Mouse (Mus musculus): ENCODE measurements around the gene D130043K22Rik.

Gene D130043K22Rik

DNA sequence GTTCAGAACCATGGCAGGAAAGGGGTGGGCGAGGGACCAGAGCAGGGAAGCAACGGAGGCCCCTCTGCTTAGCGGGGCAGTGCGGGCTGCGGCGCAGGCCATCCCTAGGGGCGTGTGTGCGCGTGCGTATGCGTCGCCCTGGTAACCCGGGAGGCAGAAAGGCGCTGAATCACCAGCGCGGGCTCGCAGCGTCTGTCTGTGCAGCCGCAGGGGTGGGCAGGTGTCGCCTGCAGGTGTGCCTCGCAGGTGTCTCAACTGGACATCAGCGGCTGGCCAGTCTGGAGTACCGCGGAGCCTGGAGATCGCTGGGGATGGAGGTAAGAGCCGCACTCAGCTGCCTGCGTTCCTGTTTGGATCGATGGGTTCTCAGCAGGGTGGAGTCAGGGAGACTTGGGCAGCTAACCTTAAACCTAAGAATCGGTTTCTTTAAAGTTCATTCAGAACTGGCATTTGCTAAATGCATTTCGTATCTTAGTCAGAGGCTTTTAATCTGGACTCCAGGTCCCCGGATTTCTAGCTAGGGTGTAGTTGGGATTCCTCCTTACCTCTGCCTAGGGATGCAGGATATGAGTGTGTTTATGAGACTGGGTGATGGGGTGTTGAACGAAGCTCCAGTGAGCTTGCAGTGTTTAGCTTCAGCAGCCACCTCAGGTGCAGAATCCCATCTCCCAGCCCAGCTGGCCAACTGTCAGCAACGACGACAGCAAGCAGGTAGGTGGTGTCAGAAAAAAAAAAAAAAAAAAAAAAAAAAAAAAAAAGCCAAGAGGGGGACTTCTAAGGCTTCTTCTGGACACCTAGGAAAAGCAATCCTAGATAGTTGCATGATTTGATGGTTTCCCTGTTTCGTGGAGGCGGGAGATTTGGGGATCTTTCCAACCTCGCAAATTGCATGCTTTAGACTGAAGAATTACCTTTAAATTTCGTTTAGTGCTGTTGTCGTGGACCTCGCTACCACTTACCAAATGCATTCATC lies at the start of gene D130043K22Rik:
TSS of gene D130043K22Rik (plus strand) at position 153 of the 973 bp plus-strand sequence.
- DNase-seq (ENCODE audit: low read depth) = no peak

DNA sequence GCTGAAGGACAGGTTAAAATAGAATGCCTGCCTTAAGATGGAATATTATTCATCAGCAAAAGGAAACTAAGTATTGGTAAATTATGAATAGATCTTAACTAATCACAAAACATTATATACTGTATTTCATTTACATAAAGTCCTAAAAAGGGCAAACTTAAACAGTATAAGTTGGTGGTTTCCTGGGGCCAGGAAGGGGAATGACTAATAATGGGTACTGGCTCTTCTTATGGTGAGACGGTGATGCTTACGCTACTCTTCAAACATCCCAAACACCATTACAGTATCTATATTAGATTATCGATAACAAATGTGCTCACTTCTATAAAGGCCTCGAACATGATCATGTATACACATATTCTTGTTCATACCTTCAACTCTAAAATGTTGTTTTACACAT lies 46.2 kb upstream of the D130043K22Rik start:
- no peak for DNase-seq (ENCODE audit: low read depth)

DNA sequence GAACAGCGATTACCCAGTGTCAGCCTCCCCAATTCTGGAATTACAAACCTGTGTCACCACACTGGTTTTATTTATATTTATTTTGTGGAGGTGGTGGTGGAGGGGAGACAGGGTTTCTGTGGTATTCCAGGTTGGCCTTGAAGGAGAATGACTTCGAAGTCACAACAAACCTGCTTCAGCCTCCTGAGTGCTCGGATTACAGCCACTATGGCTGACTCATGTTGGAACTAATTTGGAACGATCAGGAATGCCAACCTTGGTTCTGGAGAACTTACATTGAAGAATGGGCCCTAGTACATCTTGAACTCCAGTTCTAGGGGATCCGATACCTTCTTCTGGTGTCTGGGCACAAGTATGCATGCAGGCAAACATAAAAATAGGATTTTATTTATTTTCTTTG lies 45.6 kb upstream of the D130043K22Rik start:
- DNase-seq (ENCODE audit: low read depth) = peak; percentile 23

GRCm38 (mm10) chr13:24799925-24800673 lies 44.8 kb upstream of the D130043K22Rik start:
- DNase-seq (ENCODE audit: low read depth) = peak; percentile 48

DNA sequence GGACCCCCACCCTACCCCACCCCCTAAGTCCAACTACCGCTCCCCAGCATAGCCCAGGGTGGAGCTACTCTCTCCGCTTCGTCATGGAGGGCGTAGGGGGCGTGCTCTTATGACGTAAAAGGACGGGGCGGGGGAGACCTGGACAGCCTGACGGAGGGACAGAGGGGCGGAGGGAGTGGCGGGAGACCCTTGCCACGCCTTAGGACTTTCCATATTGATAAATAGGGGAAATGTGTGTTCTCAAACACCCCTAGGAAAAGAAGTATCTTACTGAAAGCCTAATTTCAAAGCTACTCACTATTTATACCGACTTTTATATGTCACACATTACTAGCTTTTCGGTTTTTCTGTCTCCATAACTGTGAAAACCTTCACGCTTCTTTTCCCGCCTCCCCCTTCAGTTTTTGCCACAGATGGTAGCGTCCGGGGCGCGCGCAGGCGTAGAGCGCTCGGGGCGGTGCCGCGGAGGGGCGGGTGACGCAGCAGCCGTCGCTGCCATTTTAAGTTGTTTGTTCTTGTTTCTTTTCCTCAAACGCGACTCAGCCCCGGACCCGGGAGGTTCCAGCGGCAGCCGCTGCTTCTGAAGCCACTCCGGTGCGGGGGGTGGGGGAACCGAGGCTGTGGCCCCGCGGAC lies 44.1 kb upstream of the D130043K22Rik start:
- peak; percentile 95 for DNase-seq (ENCODE audit: low read depth)

GRCm38 (mm10) chr13:24801308-24801921 lies 43.5 kb upstream of the D130043K22Rik start, which contains the start of gene BC005537:
Gene BC005537, plus strand, starts transcription at chr13:24801657.
- peak; percentile 72 for DNase-seq (ENCODE audit: low read depth)

- DNase-seq (ENCODE audit: low read depth) = peak; percentile 55
Measured at GRCm38 (mm10) chr13:24802131-24802691, 42.7 kb upstream of the D130043K22Rik start.

- DNase-seq (ENCODE audit: low read depth) = no peak
Measured at GRCm38 (mm10) chr13:24803196-24803595, 41.7 kb upstream of the D130043K22Rik start.

- DNase-seq (ENCODE audit: low read depth) = no peak
Measured at GRCm38 (mm10) chr13:24806079-24806478, 38.9 kb upstream of the D130043K22Rik start.

DNA sequence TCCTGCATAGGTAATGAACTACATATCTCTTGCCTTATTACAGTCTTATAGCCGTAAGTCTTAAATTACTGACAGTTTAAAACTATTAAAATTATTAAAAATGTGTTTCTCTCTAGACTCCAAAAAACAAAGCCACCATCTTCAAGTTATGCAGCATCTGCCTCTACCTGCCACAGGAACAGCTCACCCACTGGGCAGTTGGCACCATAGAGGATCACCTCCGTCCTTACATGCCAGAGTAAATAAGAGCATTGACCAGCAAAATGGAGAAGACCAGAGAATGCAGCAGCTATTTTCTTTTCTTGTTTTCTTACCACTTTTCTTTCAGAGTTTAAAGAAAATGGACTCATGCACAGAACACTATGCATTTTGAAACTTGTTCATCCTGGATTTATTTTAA lies 32.4 kb upstream of the D130043K22Rik start:
- no peak for DNase-seq (ENCODE audit: low read depth)

- no peak for DNase-seq (ENCODE audit: low read depth)
Measured at GRCm38 (mm10) chr13:24814616-24815015, 30.3 kb upstream of the D130043K22Rik start.

GRCm38 (mm10) chr13:24816125-24817092 lies 28.5 kb upstream of the D130043K22Rik start:
- DNase-seq (ENCODE audit: low read depth) = peak; percentile 37

DNA sequence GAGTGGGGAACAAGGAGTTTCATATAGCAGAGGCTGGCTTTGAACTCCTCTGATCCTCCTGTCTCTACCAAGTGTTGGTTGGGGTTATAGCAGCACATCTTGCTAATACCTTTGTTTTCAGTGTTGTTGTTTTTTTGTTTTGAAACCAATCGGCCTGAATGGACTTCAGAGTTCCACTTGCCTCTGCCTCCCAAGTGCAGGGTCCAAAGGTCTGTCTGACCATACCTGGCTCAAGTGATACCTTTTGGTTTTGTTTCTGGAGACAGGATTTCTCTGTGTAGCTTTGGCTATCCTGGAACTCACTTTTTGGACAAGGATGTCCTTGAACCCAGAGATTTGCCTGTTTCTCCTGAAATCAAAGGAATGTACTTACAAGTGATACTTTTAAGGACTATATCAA lies 25.0 kb upstream of the D130043K22Rik start:
- no peak for DNase-seq (ENCODE audit: low read depth)

DNA sequence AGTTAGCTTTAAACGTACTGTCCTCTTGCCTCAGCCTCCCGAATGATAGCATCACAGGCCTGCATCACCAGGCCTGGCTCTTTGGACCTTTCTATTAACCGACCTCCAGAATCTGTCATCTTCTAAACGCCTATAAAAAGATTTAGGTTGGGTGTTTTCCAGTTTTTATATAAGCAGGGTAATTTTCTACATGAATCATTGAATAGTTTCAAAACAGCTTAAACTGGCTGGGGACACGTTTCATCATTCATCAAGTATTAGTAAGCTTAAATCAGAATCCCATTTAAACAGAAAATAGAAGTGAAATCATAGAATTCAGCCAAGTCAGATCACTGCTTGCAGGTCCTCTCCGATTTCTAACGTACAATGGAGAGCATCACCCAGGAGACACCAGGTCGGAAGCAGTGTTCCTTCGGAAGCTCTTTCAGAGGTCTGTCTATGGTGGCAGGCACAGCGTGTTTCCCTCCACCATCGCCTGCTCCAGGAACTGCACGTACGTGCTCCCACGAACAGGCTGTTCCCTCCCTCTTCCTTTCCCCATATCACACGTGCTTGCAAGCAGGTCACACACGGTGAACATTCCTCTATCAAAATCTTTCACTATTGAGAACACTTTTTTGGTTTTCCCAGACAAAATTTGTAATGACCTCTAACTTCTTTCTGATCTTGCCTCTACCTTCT lies 22.1 kb upstream of the D130043K22Rik start:
- DNase-seq (ENCODE audit: low read depth) = peak; percentile 70

DNA sequence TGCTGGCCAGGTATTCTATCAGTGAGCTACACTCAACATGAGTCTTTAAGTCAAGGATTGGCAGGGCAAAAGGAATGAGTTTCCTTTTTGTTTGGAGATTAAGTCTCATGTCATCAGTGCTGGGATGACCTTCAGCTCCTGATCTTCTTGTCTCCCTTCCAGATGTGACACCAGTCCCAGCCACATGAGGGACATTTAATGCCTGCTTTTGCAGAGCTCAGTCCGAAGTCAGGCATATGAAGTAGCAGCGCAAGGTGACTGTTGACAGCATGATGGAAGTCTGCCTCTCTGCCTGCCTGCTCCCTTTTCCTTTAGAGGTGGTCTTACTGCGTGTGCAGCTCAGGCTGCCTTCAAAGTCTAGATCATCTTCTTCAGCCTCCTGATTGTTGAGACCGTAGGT lies 20.3 kb upstream of the D130043K22Rik start:
- no peak for DNase-seq (ENCODE audit: low read depth)

DNA sequence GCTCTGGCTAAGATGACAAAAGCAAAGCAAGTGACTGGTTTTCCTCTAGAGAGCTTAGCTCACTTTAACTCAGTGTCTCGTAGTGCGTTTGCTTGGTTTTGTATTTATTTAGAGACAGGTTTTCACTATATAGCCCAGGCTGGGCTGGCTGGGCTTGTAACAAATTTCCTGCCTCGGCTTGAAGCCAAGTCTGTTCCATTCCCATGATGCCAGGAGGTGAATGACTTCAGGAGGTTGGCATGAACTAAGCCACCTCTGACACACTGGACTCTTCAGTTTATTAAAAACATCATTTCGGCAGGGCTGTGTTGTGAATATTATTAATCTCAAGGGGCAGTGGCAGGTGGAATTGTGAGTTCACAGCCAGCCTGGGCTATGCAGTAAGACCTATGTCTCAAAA lies 19.3 kb upstream of the D130043K22Rik start:
- peak; percentile 40 for DNase-seq (ENCODE audit: low read depth)

DNA sequence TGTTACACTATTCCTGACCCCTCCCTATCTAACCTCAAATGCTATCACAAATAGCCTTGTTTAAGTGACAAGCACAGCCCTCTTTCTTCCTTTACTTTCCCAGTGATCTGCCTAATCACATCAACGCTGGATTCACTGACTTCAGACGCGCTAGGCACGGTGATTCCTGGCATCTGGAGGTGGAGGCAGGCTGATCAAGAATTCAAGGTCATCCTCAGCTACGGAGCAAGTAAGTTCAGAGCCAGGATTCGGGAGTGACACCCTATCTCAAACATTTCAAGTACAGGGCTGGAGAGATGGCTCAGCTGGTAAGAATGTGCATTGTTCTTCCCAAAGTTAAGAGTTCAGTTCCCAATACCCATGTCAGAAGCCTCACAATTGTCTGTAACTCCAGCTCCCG lies 18.8 kb upstream of the D130043K22Rik start:
- no peak for DNase-seq (ENCODE audit: low read depth)

- DNase-seq (ENCODE audit: low read depth) = peak; percentile 19
Measured at GRCm38 (mm10) chr13:24830756-24831352, 14.1 kb upstream of the D130043K22Rik start.
